24 mouse cellular contexts compared by ENCODE assay signal in the genomic region with DNA sequence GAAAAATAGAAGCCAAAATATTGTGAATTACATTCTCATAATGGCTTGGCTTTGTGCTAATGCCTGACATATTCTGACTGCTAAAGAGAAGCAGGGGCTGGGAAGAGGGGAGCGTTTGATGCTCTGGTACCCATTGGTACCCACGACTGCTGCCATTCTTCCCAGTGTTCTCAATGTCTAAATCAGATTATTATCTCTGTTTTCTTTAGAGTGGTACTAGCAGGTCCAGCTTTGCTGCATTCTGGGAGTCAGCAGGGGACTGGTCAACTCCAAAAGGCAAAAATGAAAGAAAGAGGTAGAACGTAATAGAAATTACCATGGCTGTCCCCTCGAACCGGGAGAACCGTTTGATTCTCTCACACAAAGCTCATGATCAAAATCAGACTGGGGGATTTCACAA.
"Had no signal": no experiment of that assay in that cellular context is flagged by ENCODE, and none has a peak within 500 bp of the region (broad histone marks: within the 10 kb centered on the region; RNA-seq: fewer than 3 reads in every experiment).

No protein-coding gene starts in this region.

- H3K4me3 ChIP-seq: heart, embryonic 13.5 days; heart, embryonic 15.5 days; hindbrain, embryonic 13.5 days; hindbrain, embryonic 15.5 days; kidney, embryonic 15.5 days; limb, embryonic 13.5 days; limb, embryonic 15.5 days had no signal

- H3K4me1 ChIP-seq: heart, embryonic 13.5 days; heart, embryonic 15.5 days; hindbrain, embryonic 15.5 days; kidney, embryonic 15.5 days; limb, embryonic 13.5 days; limb, embryonic 15.5 days had no signal

- H3K36me3 ChIP-seq: heart, embryonic 13.5 days; heart, embryonic 15.5 days; hindbrain, embryonic 13.5 days; hindbrain, embryonic 15.5 days; kidney, embryonic 15.5 days; limb, embryonic 13.5 days; limb, embryonic 15.5 days had no signal

- H3K27me3 ChIP-seq: heart, embryonic 13.5 days; heart, embryonic 15.5 days; hindbrain, embryonic 15.5 days; limb, embryonic 13.5 days; limb, embryonic 15.5 days had no signal

- H3K27ac ChIP-seq: heart, embryonic 13.5 days; heart, embryonic 15.5 days; hindbrain, embryonic 13.5 days; hindbrain, embryonic 15.5 days; hindbrain, postnatal 0 days; kidney, embryonic 15.5 days; kidney, postnatal 0 days; limb, embryonic 13.5 days; limb, embryonic 15.5 days had no signal

- H3K4me2 ChIP-seq: heart, embryonic 11.5 days; heart, embryonic 13.5 days; heart, embryonic 15.5 days; hindbrain, embryonic 13.5 days; hindbrain, embryonic 15.5 days; kidney, embryonic 15.5 days; limb, embryonic 13.5 days; limb, embryonic 15.5 days had no signal

- ATAC-seq: hindbrain, postnatal 0 days; intestine, embryonic 16.5 days had no signal

- H3K9me3 ChIP-seq: heart, embryonic 13.5 days; heart, embryonic 15.5 days; hindbrain, embryonic 13.5 days; hindbrain, embryonic 15.5 days; kidney, embryonic 15.5 days; limb, embryonic 13.5 days; limb, embryonic 15.5 days had no signal

- DNase-seq: gastrocnemius, postnatal 14 days; gastrocnemius, postnatal 36 days; heart, adult 18-20 months; heart, postnatal 14 days; heart, postnatal 36 days; kidney, adult 11 months; kidney, adult 2 months; kidney, adult 9 months; kidney, postnatal 14 days; kidney, postnatal 36 days; layer of hippocampus, adult 9-11 months; layer of hippocampus, postnatal 36 days; left cerebral cortex, postnatal 4 days had no signal

- H3K9ac ChIP-seq: heart, embryonic 13.5 days; heart, embryonic 15.5 days; hindbrain, embryonic 13.5 days; hindbrain, embryonic 15.5 days; kidney, embryonic 15.5 days; limb, embryonic 13.5 days; limb, embryonic 15.5 days had no signal
